Mouse (Mus musculus) kidney, adult 2 months (tissue): ENCODE results near the gene Atm.

Source experiments
- CTCF ChIP-seq: fragments of 200-500 bp; conservative IDR thresholded peaks from 2 replicates; pipeline ENCODE4 v1.5.1; 2011; ENCODE audit warnings: low read depth, mild to moderate bottlenecking, control low read depth, low read length, moderate library complexity, mixed read lengths; ENCODE audit not compliant: insufficient read depth, insufficient read length
- POLR2A ChIP-seq: fragments of 200-500 bp; IDR thresholded peaks from one replicate; pipeline ENCODE4 v1.6.1; 2011; ENCODE audit warnings: low read depth, low read length, control low read depth

GRCm38 (mm10) chr9:53401146-53401545, 135.4 kb downstream of the Atm start:
- TF ChIP-seq POLR2A (no peak), CTCF (no peak)
